Mouse (Mus musculus): ENCODE measurements around the gene Fndc3b. TPM values are rescaled to one million over a fixed set of nuclear protein-coding genes. Genes with fewer than 3 reads are reported as not detected.

Gene Fndc3b
- polyA plus RNA-seq, 1 experiment from 2014 or later = 13.2 TPM

GRCm38 (mm10) chr3:27518935-27519334 lies 192.2 kb downstream of the Fndc3b start:
- no peak overlapping the region for H3K4me3 ChIP-seq (ENCODE audit: low read depth, low read length)
- H3K27ac ChIP-seq (ENCODE audit: low read length) = no peak overlapping the region
- no peaks in the 10 kb centered on the region for H3K27me3 ChIP-seq (ENCODE audit: control insufficient read depth, insufficient read depth, low read depth, low read length)
- H3K4me1 ChIP-seq (ENCODE audit: control insufficient read depth, low read depth, low read length) = no peaks in the 10 kb centered on the region
- no peaks in the 10 kb centered on the region for H3K9me3 ChIP-seq (replicated peaks; ENCODE audit: control insufficient read depth, low read length)
- H3K36me3 ChIP-seq (ENCODE audit: control insufficient read depth, insufficient read depth) = no peaks in the 10 kb centered on the region
- H3K4me2 ChIP-seq (ENCODE audit: low read depth, low read length) = no peak overlapping the region
- ATAC-seq (ENCODE audit: low read depth) = no peak
- 69% methylated on average over 9 of the region's 9 CpGs for WGBS (ENCODE audit: insufficient replicate concordance)
- H3K9ac ChIP-seq (ENCODE audit: low read depth, low read length) = no peak overlapping the region

- H3K9me3 ChIP-seq (replicated peaks; ENCODE audit: control insufficient read depth, low read length) = no peaks in the 10 kb centered on the region
- no peaks in the 10 kb centered on the region for H3K4me1 ChIP-seq (ENCODE audit: control insufficient read depth, low read depth, low read length)
- no peak for ATAC-seq (ENCODE audit: low read depth)
- H3K27ac ChIP-seq (ENCODE audit: low read length) = no peak overlapping the region
- WGBS (ENCODE audit: insufficient replicate concordance) = 49% methylated on average over 5 of the region's 5 CpGs
- H3K4me2 ChIP-seq (ENCODE audit: low read depth, low read length) = no peak overlapping the region
- H3K9ac ChIP-seq (ENCODE audit: low read depth, low read length) = no peak overlapping the region
- no peaks in the 10 kb centered on the region for H3K36me3 ChIP-seq (ENCODE audit: control insufficient read depth, insufficient read depth)
- no peak overlapping the region for H3K4me3 ChIP-seq (ENCODE audit: low read depth, low read length)
- H3K27me3 ChIP-seq (ENCODE audit: control insufficient read depth, insufficient read depth, low read depth, low read length) = no peaks in the 10 kb centered on the region
Measured at GRCm38 (mm10) chr3:27516536-27516935, 194.6 kb downstream of the Fndc3b start.

- 66% methylated on average over 10 of the region's 10 CpGs for WGBS (ENCODE audit: insufficient replicate concordance)
- Histone ChIP-seq H3K4me2 (ENCODE audit: low read depth, low read length) (no peak overlapping the region), H3K36me3 (ENCODE audit: control insufficient read depth, insufficient read depth) (no peaks in the 10 kb centered on the region), H3K9me3 (replicated peaks; ENCODE audit: control insufficient read depth, low read length) (no peaks in the 10 kb centered on the region), H3K9ac (ENCODE audit: low read depth, low read length) (no peak overlapping the region), H3K27ac (ENCODE audit: low read length) (no peak overlapping the region), H3K27me3 (ENCODE audit: control insufficient read depth, insufficient read depth, low read depth, low read length) (no peaks in the 10 kb centered on the region), H3K4me1 (ENCODE audit: control insufficient read depth, low read depth, low read length) (no peaks in the 10 kb centered on the region), H3K4me3 (ENCODE audit: low read depth, low read length) (no peak overlapping the region)
- no peak for ATAC-seq (ENCODE audit: low read depth)
Measured at GRCm38 (mm10) chr3:27511765-27512164, 199.3 kb downstream of the Fndc3b start.

- WGBS (ENCODE audit: insufficient replicate concordance) = 73% methylated on average over 3 of the region's 3 CpGs
- H3K4me3 ChIP-seq (ENCODE audit: low read depth, low read length) = no peak overlapping the region
- no peaks in the 10 kb centered on the region for H3K27me3 ChIP-seq (ENCODE audit: control insufficient read depth, insufficient read depth, low read depth, low read length)
- no peaks in the 10 kb centered on the region for H3K4me1 ChIP-seq (ENCODE audit: control insufficient read depth, low read depth, low read length)
- no peak overlapping the region for H3K27ac ChIP-seq (ENCODE audit: low read length)
- ATAC-seq (ENCODE audit: low read depth) = no peak
- peaks cover 6% of the 10 kb centered on the region for H3K36me3 ChIP-seq (ENCODE audit: control insufficient read depth, insufficient read depth)
- H3K9me3 ChIP-seq (replicated peaks; ENCODE audit: control insufficient read depth, low read length) = no peaks in the 10 kb centered on the region
- no peak overlapping the region for H3K4me2 ChIP-seq (ENCODE audit: low read depth, low read length)
- H3K9ac ChIP-seq (ENCODE audit: low read depth, low read length) = no peak overlapping the region
Measured at GRCm38 (mm10) chr3:27506886-27507285, 204.2 kb downstream of the Fndc3b start.

- no peaks in the 10 kb centered on the region for H3K4me1 ChIP-seq (ENCODE audit: control insufficient read depth, low read depth, low read length)
- H3K4me3 ChIP-seq (ENCODE audit: low read depth, low read length) = no peak overlapping the region
- no peaks in the 10 kb centered on the region for H3K9me3 ChIP-seq (replicated peaks; ENCODE audit: control insufficient read depth, low read length)
- peaks cover 6% of the 10 kb centered on the region for H3K36me3 ChIP-seq (ENCODE audit: control insufficient read depth, insufficient read depth)
- 76% methylated on average over 3 of the region's 3 CpGs for WGBS (ENCODE audit: insufficient replicate concordance)
- no peak overlapping the region for H3K9ac ChIP-seq (ENCODE audit: low read depth, low read length)
- H3K27me3 ChIP-seq (ENCODE audit: control insufficient read depth, insufficient read depth, low read depth, low read length) = no peaks in the 10 kb centered on the region
- no peak overlapping the region for H3K27ac ChIP-seq (ENCODE audit: low read length)
- H3K4me2 ChIP-seq (ENCODE audit: low read depth, low read length) = no peak overlapping the region
- no peak for ATAC-seq (ENCODE audit: low read depth)
Measured at GRCm38 (mm10) chr3:27505582-27505981, 205.5 kb downstream of the Fndc3b start.

GRCm38 (mm10) chr3:27503279-27504038 lies 207.6 kb downstream of the Fndc3b start:
- no peaks in the 10 kb centered on the region for H3K4me1 ChIP-seq (ENCODE audit: control insufficient read depth, low read depth, low read length)
- H3K27ac ChIP-seq (ENCODE audit: low read length) = no peak overlapping the region
- peaks cover 10% of the 10 kb centered on the region for H3K36me3 ChIP-seq (ENCODE audit: control insufficient read depth, insufficient read depth)
- H3K4me3 ChIP-seq (ENCODE audit: low read depth, low read length) = no peak overlapping the region
- ATAC-seq (ENCODE audit: low read depth) = no peak
- 71% methylated on average over 7 of the region's 7 CpGs for WGBS (ENCODE audit: insufficient replicate concordance)
- no peak overlapping the region for H3K9ac ChIP-seq (ENCODE audit: low read depth, low read length)
- H3K27me3 ChIP-seq (ENCODE audit: control insufficient read depth, insufficient read depth, low read depth, low read length) = no peaks in the 10 kb centered on the region
- H3K9me3 ChIP-seq (replicated peaks; ENCODE audit: control insufficient read depth, low read length) = no peaks in the 10 kb centered on the region
- no peak overlapping the region for H3K4me2 ChIP-seq (ENCODE audit: low read depth, low read length)

GRCm38 (mm10) chr3:27495296-27496073 lies 215.6 kb downstream of the Fndc3b start:
- no peak overlapping the region for H3K27ac ChIP-seq (ENCODE audit: low read length)
- peaks cover 4% of the 10 kb centered on the region; the same call in 1 of the 2 replicates for H3K36me3 ChIP-seq (ENCODE audit: control insufficient read depth, insufficient read depth)
- ATAC-seq (ENCODE audit: low read depth) = no peak
- H3K9me3 ChIP-seq (replicated peaks; ENCODE audit: control insufficient read depth, low read length) = no peaks in the 10 kb centered on the region
- no peak overlapping the region for H3K4me2 ChIP-seq (ENCODE audit: low read depth, low read length)
- H3K9ac ChIP-seq (ENCODE audit: low read depth, low read length) = no peak overlapping the region
- 68% methylated on average over 14 of the region's 14 CpGs for WGBS (ENCODE audit: insufficient replicate concordance)
- no peak overlapping the region for H3K4me3 ChIP-seq (ENCODE audit: low read depth, low read length)
- no peaks in the 10 kb centered on the region for H3K27me3 ChIP-seq (ENCODE audit: control insufficient read depth, insufficient read depth, low read depth, low read length)
- no peaks in the 10 kb centered on the region for H3K4me1 ChIP-seq (ENCODE audit: control insufficient read depth, low read depth, low read length)

GRCm38 (mm10) chr3:27494698-27495097 lies 216.4 kb downstream of the Fndc3b start:
- Histone ChIP-seq H3K27ac (ENCODE audit: low read length) (no peak overlapping the region), H3K9ac (ENCODE audit: low read depth, low read length) (no peak overlapping the region), H3K36me3 (ENCODE audit: control insufficient read depth, insufficient read depth) (peaks cover under 1% of the 10 kb centered on the region; the same call in 1 of the 2 replicates), H3K4me2 (ENCODE audit: low read depth, low read length) (no peak overlapping the region), H3K27me3 (ENCODE audit: control insufficient read depth, insufficient read depth, low read depth, low read length) (no peaks in the 10 kb centered on the region), H3K4me3 (ENCODE audit: low read depth, low read length) (no peak overlapping the region), H3K4me1 (ENCODE audit: control insufficient read depth, low read depth, low read length) (no peaks in the 10 kb centered on the region), H3K9me3 (replicated peaks; ENCODE audit: control insufficient read depth, low read length) (no peaks in the 10 kb centered on the region)
- WGBS (ENCODE audit: insufficient replicate concordance) = 68% methylated on average over 6 of the region's 6 CpGs
- ATAC-seq (ENCODE audit: low read depth) = no peak

GRCm38 (mm10) chr3:27494066-27494465 lies 217.0 kb downstream of the Fndc3b start:
- no peak overlapping the region for H3K4me2 ChIP-seq (ENCODE audit: low read depth, low read length)
- no peaks in the 10 kb centered on the region for H3K27me3 ChIP-seq (ENCODE audit: control insufficient read depth, insufficient read depth, low read depth, low read length)
- no peaks in the 10 kb centered on the region for H3K4me1 ChIP-seq (ENCODE audit: control insufficient read depth, low read depth, low read length)
- WGBS (ENCODE audit: insufficient replicate concordance) = 61% methylated on average over 8 of the region's 8 CpGs
- H3K9ac ChIP-seq (ENCODE audit: low read depth, low read length) = no peak overlapping the region
- no peak for ATAC-seq (ENCODE audit: low read depth)
- H3K4me3 ChIP-seq (ENCODE audit: low read depth, low read length) = no peak overlapping the region
- H3K36me3 ChIP-seq (ENCODE audit: control insufficient read depth, insufficient read depth) = no peaks in the 10 kb centered on the region
- H3K27ac ChIP-seq (ENCODE audit: low read length) = no peak overlapping the region
- H3K9me3 ChIP-seq (replicated peaks; ENCODE audit: control insufficient read depth, low read length) = no peaks in the 10 kb centered on the region

All from liver, embryonic 16.5 days (tissue).